Mouse (Mus musculus): ENCODE data around the gene Dnajc25.

GRCm38 (mm10) chr4:59062526-59062925 lies 67.7 kb downstream of the Dnajc25 start:
- TF ChIP-seq CTCF (IDR thresholded peaks at IDR 0.05; ENCODE audit: low read depth) (no peak), EP300 (IDR thresholded peaks at IDR 0.05; ENCODE audit: low read depth) (no peak)
